Mouse (Mus musculus) liver, embryonic 14.5 days (tissue): ENCODE measurements around the gene Gpn3. TPM values are rescaled to one million over a fixed set of nuclear protein-coding genes. Genes with fewer than 3 reads are reported as not detected.

Source experiments
- ATAC-seq: fragments of 200-750 bp; cut with Nextera tagmentation; 2 replicates; pipeline ENCODE4 v1.8.0; 2017; ENCODE audit warnings: moderate number of reproducible peaks, mild to moderate bottlenecking, moderate library complexity; ENCODE audit not compliant: insufficient read depth
- DNase-seq, 3 experiments: peaks; one replicate each; pipeline ENCODE4 v3.0.0-alpha.2; 2012 to 2013; ENCODE audit warnings: low read depth in 3 of 3, low spot score in 3 of 3
- H3K27ac ChIP-seq: fragments of 300-500 bp; sonication (generic); 2 replicates; pipeline ENCODE4 v1.5.1; 2014; ENCODE audit warnings: moderate library complexity, mild to moderate bottlenecking, control low read depth, inconsistent platforms
- H3K27me3 ChIP-seq: fragments of 300-500 bp; sonication (generic); 2 replicates; pipeline ENCODE4 v1.6.1; 2014; ENCODE audit warnings: mild to moderate bottlenecking, low read length, moderate library complexity; ENCODE audit not compliant: control insufficient read depth, insufficient read depth
- H3K36me3 ChIP-seq: fragments of 300-500 bp; sonication (generic); replicated peaks from 2 replicates; pipeline ENCODE4 v1.6.1; 2014; ENCODE audit warnings: low read depth; ENCODE audit not compliant: control insufficient read depth, insufficient read depth
- H3K4me1 ChIP-seq, 2 experiments: fragments of 200-500 bp in 1 of 2; fragments of 300-500 bp in 1 of 2; sonication (generic) in 1 of 2; replicated peaks; 2 replicates each; pipeline ENCODE4 v1.6.1; 2012 to 2014; ENCODE audit warnings: antibody characterized with exemption in 1 of 2, inconsistent platforms in 1 of 2, low read length in 1 of 2; ENCODE audit not compliant: control insufficient read depth in 2 of 2, insufficient read depth in 2 of 2
- H3K4me2 ChIP-seq: fragments of 300-500 bp; sonication (generic); 2 replicates; pipeline ENCODE4 v1.6.1; 2014; ENCODE audit warnings: low read depth, mild to moderate bottlenecking, control low read depth, moderate library complexity
- H3K4me3 ChIP-seq, 2 experiments: fragments of 200-500 bp in 1 of 2; fragments of 300-500 bp in 1 of 2; sonication (generic) in 1 of 2; 2 replicates each; pipeline ENCODE4 v1.5.1; 2012 to 2014; ENCODE audit warnings: low read depth in 2 of 2, low read length in 2 of 2, mild to moderate bottlenecking in 2 of 2, control low read depth in 1 of 2, inconsistent platforms in 1 of 2, moderate library complexity in 1 of 2; ENCODE audit not compliant: insufficient read depth in 1 of 2
- H3K9ac ChIP-seq: fragments of 300-500 bp; sonication (generic); replicated peaks from 2 replicates; pipeline ENCODE4 v1.6.1; 2014; ENCODE audit warnings: mild to moderate bottlenecking, control low read depth, moderate library complexity
- H3K9me3 ChIP-seq: fragments of 300-500 bp; sonication (generic); 2 replicates; pipeline ENCODE4 v1.6.1; 2016; ENCODE audit warnings: low read length, mixed read lengths; ENCODE audit not compliant: control insufficient read depth
- CTCF ChIP-seq: IDR thresholded peaks from 2 replicates; pipeline ENCODE4 v1.5.1; 2016; ENCODE audit warnings: antibody characterized with exemption, low read depth, control low read depth
- EP300 ChIP-seq: IDR thresholded peaks from 2 replicates; pipeline ENCODE4 v1.6.1; 2016; ENCODE audit warnings: antibody characterized with exemption, low read depth
- WGBS: fragments of 180-500 bp; shearing (Covaris S2); extraction: QIAGEN DNeasy Blood & Tissue Kit; methylation state at CpG from one replicate; pipeline ENCODE4 v1.1.7; 2014; ENCODE audit not compliant: insufficient replicate concordance; 5-methylcytosine and 5-hydroxymethylcytosine counted together
- polyA plus RNA-seq, 2 experiments: library from polyadenylated mRNA; depleted of rRNA in 1 of 2; stranded (reverse) in 1 of 2; unstranded in 1 of 2; fragments of >200 nt; fragmentation: Nextera tagmentation in 1 of 2; extraction: Ambion mirVana in 1 of 2; gene quantifications; 2 replicates each; pipeline versions ENCODE4 v1.2.1 to v1.2.3; 2012 to 2014

Gene Gpn3
- polyA plus RNA-seq, 2 experiments, result 40.8 to 60.5 TPM

GRCm38 (mm10) chr5:122344260-122344659, 27.4 kb upstream of the Gpn3 start:
- DNase-seq (peak; percentile 55 to 59 (median 57)), ATAC-seq (peak; percentile 43; the same call in 1 of the 2 replicates)
- H3K4me1 ChIP-seq, result no peaks in the 10 kb centered on the region
- no peaks in the 10 kb centered on the region for H3K9me3 ChIP-seq
- no peak overlapping the region for H3K27ac ChIP-seq
- no peaks in the 10 kb centered on the region for H3K27me3 ChIP-seq
- no peak overlapping the region for H3K4me3 ChIP-seq
- 9% methylated on average over 5 of the region's 5 CpGs for WGBS
- no peaks in the 10 kb centered on the region for H3K36me3 ChIP-seq
- H3K4me2 ChIP-seq, result no peak overlapping the region
- no peak for TF ChIP-seq EP300
- TF ChIP-seq CTCF, result peak; percentile 95
- H3K9ac ChIP-seq, result no peak overlapping the region

- H3K27ac ChIP-seq, result no peak overlapping the region
- DNase-seq, result no peak
- TF ChIP-seq EP300, result no peak
- no peak; the same call in 1 of the 2 replicates for TF ChIP-seq CTCF
- 76% methylated on average over 4 of the region's 4 CpGs for WGBS
- no peak overlapping the region for H3K4me3 ChIP-seq
- H3K27me3 ChIP-seq, result no peaks in the 10 kb centered on the region
- H3K4me1 ChIP-seq, result no peaks in the 10 kb centered on the region
- H3K36me3 ChIP-seq, result no peaks in the 10 kb centered on the region
- no peak overlapping the region for H3K4me2 ChIP-seq
- H3K9me3 ChIP-seq, result no peaks in the 10 kb centered on the region
- H3K9ac ChIP-seq, result no peak overlapping the region
- ATAC-seq, result no peak
Observed at GRCm38 (mm10) chr5:122345777-122346176, 25.9 kb upstream of the Gpn3 start.

- Histone ChIP-seq H3K4me2 (peak within 1 kb of the TSS; percentile 71), H3K9me3 (no peaks in the 10 kb centered on the region)
- WGBS, result 1% methylated on average over 51 of the region's 51 CpGs
Observed at GRCm38 (mm10) chr5:122353807-122354491, 17.7 kb upstream of the Gpn3 start, which contains the start of the genes Rad9b and Vps29. Rad9b (minus strand) TSS chr5:122354233. Vps29 (plus strand) TSS chr5:122354369.

GRCm38 (mm10) chr5:122354492-122355067, 17.1 kb upstream of the Gpn3 start:
- peak overlapping the region; percentile 92 for H3K9ac ChIP-seq
- no peaks in the 10 kb centered on the region for H3K9me3 ChIP-seq
- H3K4me1 ChIP-seq, result peaks cover 6 to 7% of the 10 kb centered on the region in 2 experiments
- no peaks in the 10 kb centered on the region for H3K36me3 ChIP-seq
- H3K4me3 ChIP-seq, result peak overlapping the region; percentile 92 to 97
- DNase-seq (no peak), ATAC-seq (peak; percentile 75)
- TF ChIP-seq EP300 (no peak), CTCF (no peak)
- peak overlapping the region; percentile 66 for H3K27ac ChIP-seq
- WGBS, result under 1% methylated on average over 55 of the region's 57 CpGs
- H3K4me2 ChIP-seq, result peak overlapping the region; percentile 71
- no peaks in the 10 kb centered on the region for H3K27me3 ChIP-seq

More at GRCm38 (mm10) chr5:122353807-122354491, 17.7 kb upstream of the Gpn3 start, which contains the start of the genes Rad9b and Vps29:
- Histone ChIP-seq H3K4me3 (peak within 1 kb of the TSS; percentile 92 to 97), H3K27ac (peak within 1 kb of the TSS; percentile 66), H3K27me3 (no peaks in the 10 kb centered on the region), H3K9ac (peak within 1 kb of the TSS; percentile 92), H3K4me1 (peaks cover 6 to 7% of the 10 kb centered on the region in 2 experiments), H3K36me3 (no peaks in the 10 kb centered on the region)
- peak; percentile 99 to 100 (median 100) for DNase-seq
- TF ChIP-seq EP300 (peak; percentile 64; the same call in 1 of the 2 replicates), CTCF (no peak; the same call in 1 of the 2 replicates)
- ATAC-seq, result peak; percentile 95

GRCm38 (mm10) chr5:122372192-122372769, 605 bp downstream of the Gpn3 start, which contains the start of gene Fam216a:
Fam216a (minus strand) TSS chr5:122372364.
- H3K27me3 ChIP-seq, result no peaks in the 10 kb centered on the region
- H3K9me3 ChIP-seq, result no peaks in the 10 kb centered on the region
- DNase-seq, result peak; percentile 100
- peak within 1 kb of the TSS; percentile 79 for H3K9ac ChIP-seq
- H3K4me3 ChIP-seq, result peak within 1 kb of the TSS; percentile 76 to 90
- H3K4me2 ChIP-seq, result peak within 1 kb of the TSS; percentile 86
- TF ChIP-seq EP300 (peak; percentile 75), CTCF (peak; percentile 18; the same call in 1 of the 2 replicates)
- peaks cover 0 to 3% of the 10 kb centered on the region in 2 experiments; a peak in 3 of 4 replicates for H3K4me1 ChIP-seq
- peak; percentile 94 for ATAC-seq
- under 1% methylated on average over 53 of the region's 53 CpGs for WGBS
- peak within 1 kb of the TSS; percentile 83 for H3K27ac ChIP-seq
- H3K36me3 ChIP-seq, result peaks cover 16% of the 10 kb centered on the region
